Mouse (Mus musculus): Measurements from ENCODE around the gene Osbp. TPM values are rescaled to one million over a fixed set of nuclear protein-coding genes. Genes with fewer than 3 reads are reported as not detected.
A peak's percentile ranks its signal among the peaks of the same experiment; 100 is the strongest.

The Osbp gene
- polyA plus RNA-seq, 1 experiment from 2014 or later = 6.3 TPM

DNA sequence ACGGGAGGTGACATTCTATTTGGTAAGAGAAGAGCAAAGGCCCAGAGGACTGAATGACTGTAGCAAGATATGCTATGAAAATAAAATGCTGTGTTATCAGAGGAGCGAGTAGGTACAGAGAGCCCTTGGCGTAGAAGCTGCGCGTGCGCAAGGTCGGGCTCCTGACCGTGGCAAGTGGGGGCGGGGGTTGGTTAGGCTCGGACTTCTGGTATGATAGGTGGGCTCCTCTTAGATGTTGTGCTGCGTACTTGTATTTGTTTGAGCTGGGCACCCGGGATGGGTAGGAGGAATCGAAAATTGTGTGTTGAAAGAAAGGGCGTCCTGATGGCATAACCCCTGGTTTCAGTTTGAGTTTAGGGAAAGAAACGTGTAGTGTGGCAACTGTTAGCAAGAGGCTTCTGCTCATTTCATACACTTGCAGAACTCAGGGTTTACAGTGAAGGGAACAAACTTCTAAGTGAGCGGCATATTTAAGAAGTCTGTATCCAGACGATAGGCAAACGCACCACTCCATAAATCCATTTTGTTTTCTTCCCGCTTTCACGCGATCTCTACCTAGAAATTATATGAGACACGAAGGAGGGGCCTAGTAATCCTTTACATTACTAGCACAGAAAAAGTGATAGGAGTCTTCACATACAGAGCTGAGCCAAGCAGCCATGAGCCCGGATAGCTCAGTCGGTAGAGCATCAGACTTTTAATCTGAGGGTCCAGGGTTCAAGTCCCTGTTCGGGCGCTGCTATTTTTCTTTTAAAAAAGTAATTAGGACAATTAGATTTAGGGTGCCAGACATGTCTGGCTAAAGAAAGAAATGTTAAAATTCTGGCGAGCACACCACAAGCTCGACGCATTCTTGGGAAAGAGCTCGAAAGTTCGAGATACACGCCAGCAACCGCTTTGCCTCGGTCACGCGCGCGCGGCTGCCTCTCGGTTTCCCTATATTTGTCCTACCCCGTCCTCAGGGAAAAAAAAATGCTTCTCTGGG is 39.9 kb downstream of the Osbp start:
- peak overlapping the region; percentile 69 for H3K4me3 ChIP-seq
- H3K27me3 ChIP-seq (replicated peaks) = no peaks in the 10 kb centered on the region
- peaks cover 20% of the 10 kb centered on the region for H3K4me1 ChIP-seq (replicated peaks)
- H3K4me2 ChIP-seq = peak overlapping the region; percentile 72
- H3K36me3 ChIP-seq = no peaks in the 10 kb centered on the region
- H3K9ac ChIP-seq = peak overlapping the region; percentile 68
- peak; percentile 83 for ATAC-seq (ENCODE audit: insufficient number of reproducible peaks, low FRiP score)
- no peaks in the 10 kb centered on the region for H3K9me3 ChIP-seq (replicated peaks)
- peak overlapping the region; percentile 63 for H3K27ac ChIP-seq (ENCODE audit: poor library complexity, severe bottlenecking)
- under 1% methylated on average over 41 of the region's 41 CpGs for WGBS

DNA sequence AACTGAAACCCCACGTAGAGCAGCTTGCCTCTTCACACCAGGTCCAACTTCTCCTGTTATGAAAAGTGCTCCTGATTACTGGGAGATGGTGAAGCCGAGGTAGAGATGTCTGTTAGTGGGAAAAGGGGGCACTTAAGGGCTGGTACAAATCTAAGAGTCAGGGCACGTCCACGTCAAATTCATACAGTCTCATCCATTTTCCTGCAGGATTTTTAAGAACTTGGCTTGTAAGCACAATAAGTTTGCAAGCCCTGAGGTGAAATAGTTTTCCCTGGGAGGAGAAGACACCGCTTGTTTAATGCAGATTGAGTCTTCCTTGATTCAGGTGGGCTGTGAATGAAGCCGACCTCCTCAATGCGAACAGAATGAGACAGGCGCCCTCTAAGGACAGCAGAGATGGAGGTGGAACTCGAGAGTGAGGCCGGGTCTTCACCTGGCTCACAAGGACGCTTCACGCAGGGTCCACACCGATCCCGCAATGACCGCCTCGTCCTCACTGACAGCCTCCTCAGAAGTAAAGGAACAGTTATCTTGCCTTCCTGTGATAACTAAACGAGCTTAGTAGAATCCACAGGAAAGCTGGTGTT is 40.7 kb downstream of the Osbp start:
- peak overlapping the region; percentile 69 for H3K4me3 ChIP-seq
- no peaks in the 10 kb centered on the region for H3K27me3 ChIP-seq (replicated peaks)
- no peaks in the 10 kb centered on the region for H3K9me3 ChIP-seq (replicated peaks)
- peak overlapping the region; percentile 41; the same call in 1 of the 2 replicates for H3K27ac ChIP-seq (ENCODE audit: poor library complexity, severe bottlenecking)
- peak overlapping the region; percentile 64 for H3K9ac ChIP-seq
- WGBS = under 1% methylated on average over 17 of the region's 17 CpGs
- H3K36me3 ChIP-seq = no peaks in the 10 kb centered on the region
- no peak for ATAC-seq (ENCODE audit: insufficient number of reproducible peaks, low FRiP score)
- peak overlapping the region; percentile 72 for H3K4me2 ChIP-seq
- H3K4me1 ChIP-seq (replicated peaks) = peaks cover 20% of the 10 kb centered on the region

GRCm38 (mm10) chr19:12007105-12007931 is 41.6 kb downstream of the Osbp start:
- Histone ChIP-seq H3K4me1 (replicated peaks) (peaks cover 19% of the 10 kb centered on the region), H3K9me3 (replicated peaks) (no peaks in the 10 kb centered on the region), H3K27ac (ENCODE audit: poor library complexity, severe bottlenecking) (no peak overlapping the region), H3K9ac (peak overlapping the region; percentile 25; the same call in 1 of the 2 replicates), H3K4me2 (peak overlapping the region; percentile 72), H3K27me3 (replicated peaks) (no peaks in the 10 kb centered on the region), H3K36me3 (no peaks in the 10 kb centered on the region), H3K4me3 (peak overlapping the region; percentile 69)
- 10% methylated on average over 17 of the region's 17 CpGs for WGBS
- ATAC-seq (ENCODE audit: insufficient number of reproducible peaks, low FRiP score) = no peak

- no peaks in the 10 kb centered on the region for H3K9me3 ChIP-seq (replicated peaks)
- no peaks in the 10 kb centered on the region for H3K27me3 ChIP-seq (replicated peaks)
- 0 out of 2 replicates have a peak overlapping the region, but pooled peaks have one; percentile 30 for H3K27ac ChIP-seq (ENCODE audit: poor library complexity, severe bottlenecking)
- H3K9ac ChIP-seq = no peak overlapping the region
- peaks cover 17% of the 10 kb centered on the region for H3K4me1 ChIP-seq (replicated peaks)
- peak overlapping the region; percentile 72 for H3K4me2 ChIP-seq
- no peak for ATAC-seq (ENCODE audit: insufficient number of reproducible peaks, low FRiP score)
- WGBS = 21% methylated on average over 17 of the region's 17 CpGs
- H3K4me3 ChIP-seq = peak overlapping the region; percentile 1; the same call in 1 of the 2 replicates
- no peaks in the 10 kb centered on the region for H3K36me3 ChIP-seq
Observed at GRCm38 (mm10) chr19:12008410-12009380, 43.0 kb downstream of the Osbp start.

DNA sequence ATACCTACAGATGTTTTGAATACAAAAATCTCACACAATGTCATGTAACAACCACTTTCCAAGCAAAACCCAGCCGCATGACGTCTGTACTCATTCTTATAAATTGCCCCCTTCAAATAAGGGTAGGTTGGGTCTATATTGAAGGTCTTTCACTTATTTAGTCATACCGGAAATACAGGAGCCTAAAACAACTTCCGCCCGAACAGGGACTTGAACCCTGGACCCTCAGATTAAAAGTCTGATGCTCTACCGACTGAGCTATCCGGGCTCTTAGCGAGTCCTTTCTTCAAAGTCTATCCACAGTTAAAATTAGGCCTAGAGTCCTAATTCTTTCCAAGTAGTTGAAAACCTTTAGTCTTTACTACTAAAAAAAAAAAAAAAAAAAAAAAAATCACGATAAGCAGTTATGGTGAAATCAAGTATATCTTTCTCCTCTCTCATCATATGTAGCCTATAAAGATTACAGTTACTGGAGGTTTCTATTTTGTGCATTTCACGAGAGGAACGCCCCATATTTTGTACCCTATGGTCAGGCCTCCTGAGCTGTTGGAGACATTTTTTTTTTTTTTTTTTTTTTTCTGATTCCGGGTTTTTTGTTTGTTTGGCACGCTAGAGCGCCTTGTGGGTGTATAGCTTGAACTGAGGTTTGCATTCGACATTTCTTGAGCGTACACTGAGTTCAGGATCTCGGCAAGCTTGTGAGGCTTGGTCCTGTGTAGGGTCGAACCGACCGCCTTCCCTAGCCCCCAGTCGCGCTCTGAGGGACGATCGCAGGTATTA is 44.0 kb downstream of the Osbp start:
- H3K9me3 ChIP-seq (replicated peaks) = no peaks in the 10 kb centered on the region
- H3K27me3 ChIP-seq (replicated peaks) = no peaks in the 10 kb centered on the region
- H3K4me1 ChIP-seq (replicated peaks) = peaks cover 9% of the 10 kb centered on the region
- WGBS = under 1% methylated on average over 24 of the region's 24 CpGs
- peak overlapping the region; percentile 83 for H3K9ac ChIP-seq
- H3K4me2 ChIP-seq = peak overlapping the region; percentile 70
- peak overlapping the region; percentile 64 for H3K4me3 ChIP-seq
- H3K36me3 ChIP-seq = no peaks in the 10 kb centered on the region
- H3K27ac ChIP-seq (ENCODE audit: poor library complexity, severe bottlenecking) = peak overlapping the region; percentile 79
- ATAC-seq (ENCODE audit: insufficient number of reproducible peaks, low FRiP score) = no peak

- peak; percentile 38; the same call in 1 of the 2 replicates for ATAC-seq (ENCODE audit: insufficient number of reproducible peaks, low FRiP score)
- WGBS = 0% methylated on average over 24 of the region's 24 CpGs
Observed at GRCm38 (mm10) chr19:12010281-12010771, 44.6 kb downstream of the Osbp start.

GRCm38 (mm10) chr19:12010916-12011559 is 45.3 kb downstream of the Osbp start:
- peak overlapping the region; percentile 83 for H3K9ac ChIP-seq
- H3K27me3 ChIP-seq (replicated peaks) = no peaks in the 10 kb centered on the region
- peak overlapping the region; percentile 79 for H3K27ac ChIP-seq (ENCODE audit: poor library complexity, severe bottlenecking)
- H3K4me1 ChIP-seq (replicated peaks) = peaks cover 7% of the 10 kb centered on the region
- H3K4me3 ChIP-seq = peak overlapping the region; percentile 64
- H3K4me2 ChIP-seq = peak overlapping the region; percentile 70
- H3K9me3 ChIP-seq (replicated peaks) = no peaks in the 10 kb centered on the region
- no peaks in the 10 kb centered on the region for H3K36me3 ChIP-seq
- under 1% methylated on average over 26 of the region's 26 CpGs for WGBS
- ATAC-seq (ENCODE audit: insufficient number of reproducible peaks, low FRiP score) = peak; percentile 65

More at GRCm38 (mm10) chr19:12010281-12010771, 44.6 kb downstream of the Osbp start:
- Histone ChIP-seq H3K4me1 (replicated peaks) (peaks cover 7% of the 10 kb centered on the region), H3K4me3 (peak overlapping the region; percentile 64), H3K27ac (ENCODE audit: poor library complexity, severe bottlenecking) (peak overlapping the region; percentile 79), H3K9ac (peak overlapping the region; percentile 83), H3K4me2 (peak overlapping the region; percentile 70), H3K9me3 (replicated peaks) (no peaks in the 10 kb centered on the region), H3K36me3 (no peaks in the 10 kb centered on the region), H3K27me3 (replicated peaks) (no peaks in the 10 kb centered on the region)

DNA sequence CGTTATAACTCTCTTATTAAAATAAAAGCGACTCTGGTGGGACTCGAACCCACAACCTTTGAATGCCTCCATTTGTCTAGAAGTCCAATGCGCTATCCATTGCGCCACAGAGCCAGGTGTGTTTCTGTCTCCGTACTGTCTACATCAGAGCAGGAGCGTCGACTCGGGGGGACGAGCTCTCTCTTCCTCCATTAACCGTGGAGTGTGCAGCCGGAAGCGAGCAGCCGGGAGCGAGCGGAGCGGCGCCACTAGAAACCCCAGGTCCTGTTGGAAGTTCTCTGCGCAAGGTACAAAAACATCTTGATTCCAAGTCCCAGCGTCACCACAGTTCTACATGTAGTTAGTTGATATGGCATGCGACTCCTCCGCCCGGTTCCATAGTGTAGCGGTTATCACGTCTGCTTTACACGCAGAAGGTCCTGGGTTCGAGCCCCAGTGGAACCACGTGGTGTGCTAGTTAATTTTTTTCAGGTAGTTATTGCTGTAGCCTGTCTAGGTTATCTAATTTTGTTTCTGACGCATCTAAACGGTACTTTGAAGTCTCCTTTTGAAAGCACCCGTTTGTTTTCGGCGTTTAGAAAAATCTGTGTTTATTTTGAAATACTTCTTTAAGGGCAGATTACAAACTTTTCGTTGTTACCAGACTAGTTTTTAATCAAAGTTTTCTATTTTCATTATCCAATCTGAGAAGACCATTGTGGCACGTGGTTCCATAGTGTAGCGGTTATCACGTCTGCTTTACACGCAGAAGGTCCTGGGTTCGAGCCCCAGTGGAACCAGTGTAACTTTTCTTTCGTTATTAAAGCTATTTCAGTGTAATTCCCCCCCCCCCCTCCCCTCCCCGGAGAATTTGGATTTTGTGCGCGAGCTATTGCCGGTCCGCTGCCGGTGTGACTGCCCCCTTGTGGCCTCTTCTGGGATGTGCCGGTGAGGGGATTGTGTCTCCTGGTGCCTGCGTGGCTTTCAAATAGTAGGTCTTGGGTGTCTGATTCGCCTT is 46.1 kb downstream of the Osbp start:
- WGBS = under 1% methylated on average over 49 of the region's 49 CpGs
- Histone ChIP-seq H3K27me3 (replicated peaks) (no peaks in the 10 kb centered on the region), H3K4me2 (peak overlapping the region; percentile 70), H3K36me3 (no peaks in the 10 kb centered on the region), H3K9me3 (replicated peaks) (no peaks in the 10 kb centered on the region), H3K4me1 (replicated peaks) (peaks cover 7% of the 10 kb centered on the region), H3K27ac (ENCODE audit: poor library complexity, severe bottlenecking) (peak overlapping the region; percentile 76), H3K9ac (peak overlapping the region; percentile 24), H3K4me3 (peak overlapping the region; percentile 64)
- peak; percentile 87 for ATAC-seq (ENCODE audit: insufficient number of reproducible peaks, low FRiP score)
